Mouse (Mus musculus) kidney, embryonic 14.5 days (tissue): ENCODE data around the gene Col4a1. TPM values are rescaled to one million over a fixed set of nuclear protein-coding genes. Genes with fewer than 3 reads are reported as not detected.

Source experiments
- ATAC-seq: fragments of 200-750 bp; cut with Nextera tagmentation; 2 replicates; pipeline ENCODE4 v1.8.0; 2017; ENCODE audit warnings: moderate number of reproducible peaks, mild to moderate bottlenecking, moderate TSS enrichment, moderate library complexity; ENCODE audit not compliant: low FRiP score, low TSS enrichment
- H3K27ac ChIP-seq: fragments of 300-500 bp; sonication (generic); 2 replicates; pipeline ENCODE4 v1.5.1; 2014; ENCODE audit warnings: low read depth, mild to moderate bottlenecking, low read length, moderate library complexity, mixed read lengths
- H3K27me3 ChIP-seq: fragments of 300-500 bp; sonication (generic); 2 replicates; pipeline ENCODE4 v1.6.1; 2014; ENCODE audit warnings: mild to moderate bottlenecking, low read length; ENCODE audit not compliant: control insufficient read depth, insufficient read depth
- H3K36me3 ChIP-seq: fragments of 300-500 bp; sonication (generic); 2 replicates; pipeline ENCODE4 v1.6.1; 2014; ENCODE audit warnings: low read length, mixed read lengths; ENCODE audit not compliant: control insufficient read depth, insufficient read depth
- H3K4me1 ChIP-seq: fragments of 300-500 bp; sonication (generic); 2 replicates; pipeline ENCODE4 v1.6.1; 2014; ENCODE audit warnings: low read length, mixed read lengths; ENCODE audit not compliant: control insufficient read depth, insufficient read depth
- H3K4me2 ChIP-seq: fragments of 300-500 bp; sonication (generic); replicated peaks from 2 replicates; pipeline ENCODE4 v1.6.1; 2014; ENCODE audit warnings: low read depth, mild to moderate bottlenecking, low read length
- H3K4me3 ChIP-seq: fragments of 300-500 bp; sonication (generic); 2 replicates; pipeline ENCODE4 v1.5.1; 2014; ENCODE audit warnings: mild to moderate bottlenecking, low read length
- H3K9ac ChIP-seq: fragments of 300-500 bp; sonication (generic); 2 replicates; pipeline ENCODE4 v1.6.1; 2014; ENCODE audit warnings: low read depth, mild to moderate bottlenecking, low read length, moderate library complexity
- H3K9me3 ChIP-seq: fragments of 300-500 bp; sonication (generic); 2 replicates; pipeline ENCODE4 v1.6.1; 2016; ENCODE audit warnings: low read length; ENCODE audit not compliant: control insufficient read depth
- WGBS: fragments of 180-500 bp; shearing (Covaris S2); extraction: QIAGEN DNeasy Blood & Tissue Kit; methylation state at CpG from one replicate; pipeline ENCODE4 v1.1.7; 2014; 5-methylcytosine and 5-hydroxymethylcytosine counted together
- polyA plus RNA-seq: library from polyadenylated mRNA; unstranded; fragments of >200 nt; fragmentation: Nextera tagmentation; extraction: Ambion mirVana; gene quantifications from 2 replicates; pipeline ENCODE4 v1.2.1, GENCODE M21; 2014

Col4a1 gene
- polyA plus RNA-seq, 1 experiment from 2014 or later = 322 TPM

DNA sequence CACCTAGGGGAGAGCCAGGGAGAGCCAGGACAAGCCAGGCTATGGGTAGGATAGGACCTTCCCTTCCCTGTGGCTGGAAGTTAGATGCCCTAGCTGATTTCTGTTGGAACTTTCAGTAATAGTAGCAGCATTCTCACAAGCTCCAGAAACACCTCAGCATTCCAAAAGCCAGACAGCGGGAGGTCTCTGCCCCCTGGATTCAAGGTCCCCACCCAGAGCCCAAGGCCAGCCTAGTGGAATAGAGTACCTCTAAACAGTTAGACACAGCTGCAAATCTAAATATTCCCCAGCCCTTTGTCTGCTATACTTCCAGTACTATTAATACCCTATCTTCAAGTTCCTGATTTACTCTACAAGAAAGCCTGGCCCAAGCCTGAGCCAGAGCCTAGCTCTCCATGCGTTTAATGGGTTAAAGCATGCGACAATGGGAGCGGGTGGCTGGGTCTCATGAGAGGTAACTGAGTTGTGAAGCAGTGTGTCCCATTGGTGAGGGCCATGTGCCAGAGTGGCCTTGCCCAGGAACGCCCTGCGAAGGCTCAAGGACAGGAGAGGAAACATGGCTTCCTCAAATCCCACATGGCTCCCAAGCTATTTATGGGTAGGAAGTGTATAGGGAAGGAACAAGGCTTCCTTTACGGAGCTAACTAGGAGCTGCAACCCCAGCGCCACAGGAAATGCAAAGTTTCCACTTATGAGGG lies 15.3 kb downstream of the Col4a1 start:
- WGBS = 78% methylated on average over 8 of the region's 8 CpGs
- Histone ChIP-seq H3K4me1 (peaks cover 46% of the 10 kb centered on the region), H3K4me3 (no peak overlapping the region), H3K9ac (no peak overlapping the region), H3K4me2 (no peak overlapping the region), H3K27ac (peak overlapping the region; percentile 51; the same call in 1 of the 2 replicates), H3K9me3 (no peaks in the 10 kb centered on the region), H3K36me3 (peaks cover 9% of the 10 kb centered on the region; the same call in 1 of the 2 replicates), H3K27me3 (no peaks in the 10 kb centered on the region)
- ATAC-seq = no peak

DNA sequence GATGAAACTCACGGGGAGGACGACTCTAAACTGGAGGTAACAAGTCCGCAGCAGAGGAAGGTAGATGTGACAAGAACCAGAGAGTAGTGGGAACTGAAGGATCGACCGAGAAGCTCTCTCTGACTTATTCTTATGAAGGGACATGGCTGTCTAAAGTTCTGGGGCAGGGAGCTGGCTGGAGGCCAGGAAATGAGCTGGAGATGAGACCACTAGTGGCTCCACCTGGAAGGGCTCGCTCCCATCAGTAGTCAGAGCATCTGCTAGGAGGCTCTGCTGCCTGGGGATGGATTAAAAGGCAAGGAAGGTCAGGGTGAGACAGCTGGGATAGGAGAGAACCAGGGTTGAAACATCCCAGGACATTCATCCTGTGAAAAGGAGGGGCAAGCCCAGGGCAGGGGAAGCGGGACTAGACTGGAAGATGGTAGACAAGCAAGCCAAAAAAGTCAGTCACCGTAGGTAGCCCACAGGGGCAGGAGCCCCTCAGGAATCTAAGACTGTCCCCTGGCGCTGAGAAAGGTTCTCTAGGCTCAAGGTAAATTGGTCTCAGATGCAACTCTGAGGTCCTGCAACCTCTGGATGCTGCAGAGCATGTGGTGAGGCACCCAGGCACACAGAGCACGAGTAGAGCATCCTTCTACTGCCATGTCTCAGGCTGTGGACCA lies 16.2 kb downstream of the Col4a1 start:
- Histone ChIP-seq H3K4me2 (no peak overlapping the region), H3K27ac (no peak overlapping the region), H3K9ac (no peak overlapping the region), H3K9me3 (no peaks in the 10 kb centered on the region), H3K36me3 (peaks cover 10% of the 10 kb centered on the region; the same call in 1 of the 2 replicates), H3K4me3 (no peak overlapping the region), H3K27me3 (no peaks in the 10 kb centered on the region), H3K4me1 (peaks cover 46% of the 10 kb centered on the region)
- ATAC-seq = no peak
- WGBS = 84% methylated on average over 10 of the region's 10 CpGs

DNA sequence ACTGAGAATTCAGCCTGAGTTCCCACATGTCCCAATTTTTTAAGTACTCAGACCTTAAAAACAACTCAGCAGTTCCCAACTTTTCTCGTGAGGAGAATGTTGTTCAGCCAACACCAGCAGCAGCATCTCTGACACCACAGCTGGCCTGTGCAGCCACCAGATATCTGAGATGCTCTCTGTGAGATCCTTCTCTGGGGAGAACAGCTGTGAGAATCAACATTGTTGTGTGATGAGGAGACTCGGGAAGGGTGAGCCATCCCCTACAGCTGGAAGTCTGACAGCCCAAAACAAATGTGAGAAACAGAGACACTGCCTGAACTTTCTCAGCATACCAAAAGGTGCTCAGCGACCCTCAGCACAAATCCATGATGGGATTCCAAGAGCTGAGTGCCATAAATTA lies 20.0 kb downstream of the Col4a1 start:
- no peak overlapping the region for H3K27ac ChIP-seq

DNA sequence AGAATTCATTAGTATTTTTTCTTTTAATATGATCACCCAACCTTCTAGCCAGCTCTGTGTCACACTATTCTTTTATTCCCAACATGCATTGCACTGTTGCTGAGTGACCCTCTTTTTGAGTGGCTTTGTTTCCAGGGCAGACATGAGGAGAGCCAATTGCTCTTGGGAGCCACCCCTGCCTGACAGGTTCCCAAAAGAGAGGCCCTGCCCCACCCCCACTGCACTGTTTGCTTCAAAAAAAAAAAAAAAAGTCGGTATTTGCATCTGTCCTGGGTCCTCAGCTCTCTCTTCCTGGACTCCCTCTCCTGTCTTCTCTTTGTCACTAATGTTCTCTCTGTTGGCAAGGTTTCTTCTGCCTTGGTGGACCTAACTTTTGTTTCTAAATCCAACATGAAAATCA lies 22.1 kb downstream of the Col4a1 start:
- Histone ChIP-seq H3K4me1 (0 out of 2 replicates have a peak, but pooled peaks cover 13% of the 10 kb centered on the region), H3K4me3 (no peak overlapping the region), H3K9ac (no peak overlapping the region), H3K4me2 (no peak overlapping the region), H3K27me3 (no peaks in the 10 kb centered on the region), H3K36me3 (peaks cover 10% of the 10 kb centered on the region; the same call in 1 of the 2 replicates), H3K27ac (no peak overlapping the region), H3K9me3 (no peaks in the 10 kb centered on the region)
- 17% methylated on average over 1 of the region's 1 CpGs for WGBS
- no peak for ATAC-seq

More for the DNA sequence above, 20.0 kb downstream of the Col4a1 start:
- no peaks in the 10 kb centered on the region for H3K9me3 ChIP-seq
- H3K9ac ChIP-seq = no peak overlapping the region
- peaks cover 29% of the 10 kb centered on the region; the same call in 1 of the 2 replicates for H3K4me1 ChIP-seq
- no peak overlapping the region for H3K4me3 ChIP-seq
- no peaks in the 10 kb centered on the region for H3K27me3 ChIP-seq
- H3K4me2 ChIP-seq = no peak overlapping the region
- H3K36me3 ChIP-seq = peaks cover 10% of the 10 kb centered on the region; the same call in 1 of the 2 replicates
- WGBS = 18% methylated on average over 3 of the region's 3 CpGs
- no peak for ATAC-seq

DNA sequence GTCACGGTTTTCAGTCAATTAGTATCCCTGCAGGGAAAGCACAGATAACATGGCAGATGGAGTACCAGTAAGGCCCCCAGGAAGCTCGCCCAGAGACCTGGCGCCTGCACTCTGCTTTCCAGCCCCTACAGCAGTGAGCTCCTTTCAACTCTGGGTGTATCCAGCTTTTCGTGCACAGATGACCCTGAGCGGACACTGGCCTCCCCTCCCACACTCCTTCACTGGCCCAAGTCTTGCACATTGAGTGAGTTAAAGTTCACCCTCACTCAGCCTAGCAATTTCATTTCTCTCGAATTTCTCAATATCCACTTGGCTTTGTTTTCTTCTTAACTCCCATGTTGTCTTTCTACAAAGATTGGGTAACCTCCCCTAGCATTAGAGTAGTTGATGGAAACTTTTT lies 24.3 kb downstream of the Col4a1 start:
- no peak for ATAC-seq
- no peak overlapping the region for H3K4me2 ChIP-seq
- H3K9me3 ChIP-seq = no peaks in the 10 kb centered on the region
- no peak overlapping the region for H3K27ac ChIP-seq
- no peak overlapping the region for H3K4me3 ChIP-seq
- WGBS = 59% methylated on average over 6 of the region's 6 CpGs
- no peaks in the 10 kb centered on the region for H3K27me3 ChIP-seq
- H3K9ac ChIP-seq = no peak overlapping the region
- peaks cover 29% of the 10 kb centered on the region for H3K4me1 ChIP-seq
- peaks cover 10% of the 10 kb centered on the region; the same call in 1 of the 2 replicates for H3K36me3 ChIP-seq

DNA sequence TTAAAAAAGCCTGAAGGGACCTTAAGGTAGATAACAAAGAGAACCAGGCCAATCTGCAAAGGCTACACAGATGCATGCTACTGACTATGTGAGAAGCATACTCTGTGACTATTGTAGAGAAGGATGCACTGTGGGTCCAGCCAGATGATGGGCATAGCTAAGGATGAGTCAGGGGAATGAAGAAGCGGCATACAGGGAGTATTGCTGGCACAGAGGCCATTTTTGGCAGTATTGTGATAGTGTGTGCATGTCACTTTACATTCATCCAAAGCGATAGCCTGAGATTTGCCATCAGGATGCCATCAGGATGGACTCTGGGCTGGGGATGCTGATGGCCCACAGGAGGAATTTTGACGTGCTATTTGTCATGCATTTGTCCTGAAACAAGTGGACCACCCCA lies 25.5 kb downstream of the Col4a1 start:
- H3K4me2 ChIP-seq = no peak overlapping the region
- no peaks in the 10 kb centered on the region for H3K36me3 ChIP-seq
- no peak for ATAC-seq
- H3K4me3 ChIP-seq = no peak overlapping the region
- WGBS = 78% methylated on average over 3 of the region's 3 CpGs
- no peaks in the 10 kb centered on the region for H3K27me3 ChIP-seq
- no peak overlapping the region for H3K27ac ChIP-seq
- no peaks in the 10 kb centered on the region for H3K9me3 ChIP-seq
- peaks cover 38% of the 10 kb centered on the region for H3K4me1 ChIP-seq
- no peak overlapping the region for H3K9ac ChIP-seq

DNA sequence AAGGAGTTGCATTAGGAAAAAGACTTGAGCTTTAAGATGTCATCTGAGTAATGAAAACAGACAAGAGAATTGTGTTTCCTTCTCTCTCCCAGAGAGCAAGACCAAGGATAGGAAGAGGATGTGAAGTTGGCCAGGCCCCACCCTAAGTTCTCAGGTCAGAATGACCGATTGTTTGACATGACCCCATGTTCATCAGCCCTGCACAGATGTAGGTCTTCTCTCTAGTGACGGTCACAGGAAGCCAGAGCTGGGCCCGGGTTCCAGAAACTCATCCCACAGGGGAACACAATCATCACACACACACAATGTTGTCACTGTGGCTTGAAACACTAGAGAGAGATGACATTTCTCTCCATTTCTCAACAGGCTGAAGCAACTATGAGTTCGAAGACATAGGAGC lies 27.2 kb downstream of the Col4a1 start:
- Histone ChIP-seq H3K4me3 (no peak overlapping the region), H3K9me3 (no peaks in the 10 kb centered on the region), H3K36me3 (no peaks in the 10 kb centered on the region), H3K27ac (0 out of 2 replicates have a peak overlapping the region, but pooled peaks have one; percentile 11), H3K27me3 (no peaks in the 10 kb centered on the region), H3K4me1 (peaks cover 49% of the 10 kb centered on the region), H3K9ac (no peak overlapping the region), H3K4me2 (no peak overlapping the region)
- no peak for ATAC-seq
- WGBS = 44% methylated on average over 4 of the region's 4 CpGs

DNA sequence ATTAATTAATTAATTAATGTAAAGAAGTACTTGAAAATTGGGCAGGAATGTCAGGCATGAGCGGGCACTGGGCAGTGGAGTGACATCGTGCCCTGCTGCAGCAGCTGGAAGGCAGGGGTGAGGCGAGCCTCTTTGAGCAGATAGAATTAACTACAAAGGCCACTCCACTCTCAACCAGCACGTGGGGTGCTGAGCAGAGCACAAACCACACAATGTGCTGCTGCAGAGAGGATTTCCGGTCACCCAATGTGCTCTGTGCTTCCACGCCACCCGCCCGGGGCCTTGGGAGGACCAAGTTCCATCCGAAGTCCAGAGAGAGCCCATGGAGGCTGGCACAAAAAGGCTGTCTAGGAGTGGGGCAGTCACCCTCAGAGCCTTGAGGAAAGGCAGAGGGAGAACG lies 29.4 kb downstream of the Col4a1 start:
- Histone ChIP-seq H3K9ac (no peak overlapping the region), H3K27me3 (no peaks in the 10 kb centered on the region), H3K27ac (peak overlapping the region; percentile 30), H3K4me3 (no peak overlapping the region), H3K4me2 (no peak overlapping the region), H3K36me3 (no peaks in the 10 kb centered on the region), H3K9me3 (no peaks in the 10 kb centered on the region), H3K4me1 (peaks cover 52% of the 10 kb centered on the region)
- 55% methylated on average over 10 of the region's 10 CpGs for WGBS
- ATAC-seq = peak; percentile 30; the same call in 1 of the 2 replicates

DNA sequence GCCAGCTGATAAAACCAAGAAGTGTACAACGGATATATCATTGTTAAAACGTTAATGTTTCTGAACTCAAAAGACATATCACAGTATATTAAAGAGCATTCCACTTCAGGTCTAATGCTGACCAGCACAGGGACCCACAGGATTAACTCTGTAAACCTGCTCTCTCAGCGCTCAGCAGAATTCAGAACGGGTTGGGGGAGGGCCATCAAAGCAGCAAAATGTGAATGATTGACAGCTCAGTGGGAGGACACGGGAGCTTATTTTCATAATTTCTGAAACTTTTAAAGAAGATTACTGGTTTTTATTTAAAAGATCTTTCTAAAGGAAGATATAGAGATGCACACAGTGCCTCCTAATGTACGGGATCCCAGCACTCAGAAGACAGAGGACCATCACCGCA lies 29.9 kb downstream of the Col4a1 start:
- H3K9me3 ChIP-seq = no peaks in the 10 kb centered on the region
- H3K4me3 ChIP-seq = no peak overlapping the region
- H3K4me1 ChIP-seq = peaks cover 57% of the 10 kb centered on the region
- no peaks in the 10 kb centered on the region for H3K27me3 ChIP-seq
- no peak overlapping the region for H3K9ac ChIP-seq
- 68% methylated on average over 7 of the region's 7 CpGs for WGBS
- no peaks in the 10 kb centered on the region for H3K36me3 ChIP-seq
- peak overlapping the region; percentile 57; the same call in 1 of the 2 replicates for H3K27ac ChIP-seq
- H3K4me2 ChIP-seq = no peak overlapping the region; the same call in 1 of the 2 replicates
- ATAC-seq = no peak
